Mouse (Mus musculus): ENCODE data around the gene Ino80d.

- no peak for TF ChIP-seq EP300 (optimal IDR thresholded peaks at IDR 0.05)
- TF ChIP-seq CTCF (IDR thresholded peaks at IDR 0.05; ENCODE audit: low read depth): no peak
Measured at GRCm38 (mm10) chr1:63115096-63115495, 629 bp upstream of the Ino80d start.
